Mouse (Mus musculus) limb, embryonic 11.5 days (tissue): ENCODE measurements at regions not wholly inside any gene's neighbourhood (a gene's known extent, or its start where the extent isn't known, plus 50 kb on each side); places are given as distances from the start of the nearest gene placed in this dataset.

Source experiments
- ATAC-seq: fragments of 200-750 bp; cut with Nextera tagmentation; 2 replicates; pipeline ENCODE4 v1.8.0; 2017; ENCODE audit warnings: low read depth; ENCODE audit not compliant: insufficient number of reproducible peaks, low FRiP score, low TSS enrichment
- DNase-seq: peaks from one replicate; pipeline ENCODE4 v3.0.0-alpha.2; 2015; ENCODE audit warnings: low spot score
- H3K27ac ChIP-seq: fragments of 300-500 bp; sonication (generic); replicated peaks from 2 replicates; pipeline ENCODE4 v1.5.1; 2014; ENCODE audit warnings: low read depth, mild to moderate bottlenecking, low read length
- H3K27me3 ChIP-seq: fragments of 300-500 bp; sonication (generic); 2 replicates; pipeline ENCODE4 v1.6.1; 2014; ENCODE audit warnings: mild to moderate bottlenecking, low read length, mixed read lengths; ENCODE audit not compliant: control insufficient read depth, insufficient read depth
- H3K36me3 ChIP-seq: fragments of 300-500 bp; sonication (generic); 2 replicates; pipeline ENCODE4 v1.6.1; 2014; ENCODE audit warnings: mild to moderate bottlenecking, low read length, moderate library complexity, mixed read lengths; ENCODE audit not compliant: control insufficient read depth, insufficient read depth
- H3K4me1 ChIP-seq: fragments of 300-500 bp; sonication (generic); 2 replicates; pipeline ENCODE4 v1.6.1; 2014; ENCODE audit warnings: low read length, mixed read lengths; ENCODE audit not compliant: control insufficient read depth, insufficient read depth
- H3K4me2 ChIP-seq: fragments of 300-500 bp; sonication (generic); 2 replicates; pipeline ENCODE4 v1.6.1; 2014; ENCODE audit warnings: low read depth, mild to moderate bottlenecking, moderate library complexity; ENCODE audit not compliant: severe bottlenecking
- H3K4me3 ChIP-seq: fragments of 300-500 bp; sonication (generic); 2 replicates; pipeline ENCODE4 v1.5.1; 2014; ENCODE audit warnings: low read depth, low read length
- H3K9ac ChIP-seq: fragments of 300-500 bp; sonication (generic); 2 replicates; pipeline ENCODE4 v1.6.1; 2014; ENCODE audit warnings: mild to moderate bottlenecking, low read length
- H3K9me3 ChIP-seq: fragments of 300-500 bp; sonication (generic); 2 replicates; pipeline ENCODE4 v1.6.1; 2016; ENCODE audit warnings: low read length; ENCODE audit not compliant: control insufficient read depth
- WGBS: fragments of 180-500 bp; shearing (Covaris S2); extraction: QIAGEN DNeasy Blood & Tissue Kit; methylation state at CpG from one replicate; pipeline ENCODE4 v1.1.7; 2014; 5-methylcytosine and 5-hydroxymethylcytosine counted together

DNA sequence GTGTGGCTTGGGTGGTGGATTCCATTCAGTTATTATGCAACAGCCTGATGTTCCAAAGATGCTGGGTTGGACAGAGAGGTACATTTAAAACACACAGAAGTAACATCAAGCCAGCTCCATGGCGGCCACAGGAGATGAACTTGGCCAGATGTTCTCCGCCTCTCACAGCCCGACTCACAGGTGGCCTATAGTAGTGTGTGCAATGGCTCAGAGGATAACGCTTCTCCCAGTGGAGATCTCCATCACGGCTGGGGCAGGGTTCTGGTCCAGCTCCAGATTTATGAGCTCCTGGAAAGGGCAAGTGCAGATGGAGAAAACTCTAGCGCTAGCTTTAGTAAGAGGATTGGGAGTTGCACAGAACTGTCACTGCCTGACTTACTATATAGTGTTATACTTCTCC, 319.5 kb upstream of the Fam92a start:
- no peak for DNase-seq
- H3K36me3 ChIP-seq: no peaks in the 10 kb centered on the region
- H3K4me2 ChIP-seq: no peak overlapping the region
- H3K4me1 ChIP-seq: no peaks in the 10 kb centered on the region
- no peak for ATAC-seq
- H3K27ac ChIP-seq: no peak overlapping the region
- no peak overlapping the region for H3K4me3 ChIP-seq
- WGBS: 80% methylated on average over 6 of the region's 6 CpGs
- H3K27me3 ChIP-seq: no peaks in the 10 kb centered on the region
- H3K9ac ChIP-seq: no peak overlapping the region
- H3K9me3 ChIP-seq: no peaks in the 10 kb centered on the region

DNA sequence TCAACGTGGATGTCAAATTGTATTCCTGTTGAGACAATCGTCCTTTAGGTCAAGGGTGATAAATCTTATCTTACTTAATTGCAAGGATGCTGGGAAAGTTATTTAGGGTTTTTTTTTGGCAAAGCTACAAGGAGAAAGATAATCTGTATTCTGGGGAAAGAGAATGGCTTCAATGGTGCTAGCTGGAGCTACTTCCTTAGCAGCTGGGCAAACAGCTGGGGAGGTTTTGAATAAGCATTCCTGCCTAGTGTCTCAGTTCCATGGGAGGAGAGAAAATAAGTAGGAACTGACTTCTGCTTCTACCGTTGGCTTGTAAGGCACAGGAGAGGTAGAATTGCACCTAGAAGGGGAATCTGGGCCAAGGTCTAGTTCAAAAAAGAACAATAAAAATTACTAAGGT, 318.3 kb upstream of the Fam92a start:
- WGBS: 76% methylated on average over 3 of the region's 3 CpGs
- no peak for DNase-seq
- no peak overlapping the region for H3K4me3 ChIP-seq
- no peaks in the 10 kb centered on the region for H3K27me3 ChIP-seq
- no peaks in the 10 kb centered on the region for H3K4me1 ChIP-seq
- H3K9ac ChIP-seq: no peak overlapping the region
- no peak for ATAC-seq
- H3K4me2 ChIP-seq: no peak overlapping the region
- H3K36me3 ChIP-seq: no peaks in the 10 kb centered on the region
- no peak overlapping the region for H3K27ac ChIP-seq
- no peaks in the 10 kb centered on the region for H3K9me3 ChIP-seq

DNA sequence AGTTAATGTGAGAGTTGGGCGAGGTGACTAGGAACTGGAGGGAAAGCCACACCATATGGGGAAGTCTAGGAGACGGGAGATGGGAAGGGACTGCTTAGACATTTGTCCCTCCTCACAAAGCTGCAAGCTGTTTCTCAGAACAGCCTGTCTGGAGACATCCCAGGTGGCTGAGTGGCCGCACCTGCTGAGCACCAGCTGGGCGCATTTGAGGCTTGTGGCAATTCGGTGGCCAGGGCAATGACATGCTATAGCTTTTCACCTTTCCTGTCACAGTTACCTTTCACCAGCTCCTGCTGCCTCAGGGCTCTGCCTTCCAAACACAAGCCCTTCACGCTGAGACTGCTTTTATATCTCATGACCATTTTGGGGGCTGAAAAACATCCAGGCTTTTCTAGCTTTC, 317.5 kb upstream of the Fam92a start:
- no peak for ATAC-seq
- Histone ChIP-seq H3K27ac (no peak overlapping the region), H3K4me1 (no peaks in the 10 kb centered on the region), H3K4me2 (no peak overlapping the region), H3K4me3 (no peak overlapping the region), H3K9me3 (no peaks in the 10 kb centered on the region), H3K27me3 (no peaks in the 10 kb centered on the region), H3K9ac (no peak overlapping the region), H3K36me3 (no peaks in the 10 kb centered on the region)
- 70% methylated on average over 6 of the region's 6 CpGs for WGBS
- no peak for DNase-seq

DNA sequence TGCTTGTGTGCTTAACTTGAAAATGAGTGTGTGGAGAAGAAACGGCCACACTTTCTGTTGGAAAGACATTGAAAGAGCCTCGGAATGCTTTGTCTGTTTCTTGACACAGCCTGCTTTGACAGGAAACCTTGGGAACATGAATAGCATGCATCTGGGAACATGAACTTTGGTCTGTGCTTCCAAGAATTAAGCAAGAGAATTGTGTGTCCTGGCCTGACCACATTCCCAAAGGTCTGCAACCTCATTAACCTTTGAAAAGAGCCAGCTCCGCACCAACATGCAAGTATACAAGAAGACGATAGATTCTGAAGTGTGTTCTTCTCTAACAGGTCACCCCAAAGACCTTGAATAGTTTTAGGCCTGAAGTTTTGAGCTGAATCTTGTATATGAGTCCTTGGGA, 309.7 kb upstream of the Fam92a start:
- DNase-seq (no peak), ATAC-seq (no peak)
- Histone ChIP-seq H3K9ac (no peak overlapping the region), H3K36me3 (no peaks in the 10 kb centered on the region), H3K27me3 (no peaks in the 10 kb centered on the region), H3K4me2 (no peak overlapping the region), H3K27ac (no peak overlapping the region), H3K4me3 (no peak overlapping the region), H3K4me1 (no peaks in the 10 kb centered on the region), H3K9me3 (no peaks in the 10 kb centered on the region)
- 82% methylated on average over 4 of the region's 4 CpGs for WGBS

DNA sequence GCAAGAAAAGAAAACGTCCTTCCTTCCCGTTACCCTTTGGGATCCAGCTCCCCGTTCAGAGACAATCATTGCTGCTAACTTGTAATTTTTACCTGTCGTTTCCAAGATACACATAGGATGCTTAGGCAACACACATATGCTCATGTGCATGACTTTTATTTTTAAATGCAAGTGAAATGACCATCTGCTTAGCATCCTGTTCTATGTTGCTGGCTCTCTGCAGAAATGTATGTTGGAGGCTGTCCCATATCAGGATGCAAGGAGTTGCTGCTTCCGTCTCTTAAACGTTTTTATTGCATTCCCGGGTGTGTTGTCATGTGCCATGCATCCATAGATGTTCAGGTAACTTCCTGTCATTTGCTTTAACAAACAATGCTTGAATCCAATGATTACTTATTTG, 304.9 kb upstream of the Fam92a start:
- WGBS: 74% methylated on average over 7 of the region's 7 CpGs
- H3K36me3 ChIP-seq: no peaks in the 10 kb centered on the region
- no peak overlapping the region for H3K9ac ChIP-seq
- no peaks in the 10 kb centered on the region for H3K9me3 ChIP-seq
- H3K4me2 ChIP-seq: no peak overlapping the region
- no peak overlapping the region for H3K27ac ChIP-seq
- DNase-seq: no peak
- no peaks in the 10 kb centered on the region for H3K27me3 ChIP-seq
- H3K4me3 ChIP-seq: no peak overlapping the region
- no peak for ATAC-seq
- H3K4me1 ChIP-seq: no peaks in the 10 kb centered on the region

DNA sequence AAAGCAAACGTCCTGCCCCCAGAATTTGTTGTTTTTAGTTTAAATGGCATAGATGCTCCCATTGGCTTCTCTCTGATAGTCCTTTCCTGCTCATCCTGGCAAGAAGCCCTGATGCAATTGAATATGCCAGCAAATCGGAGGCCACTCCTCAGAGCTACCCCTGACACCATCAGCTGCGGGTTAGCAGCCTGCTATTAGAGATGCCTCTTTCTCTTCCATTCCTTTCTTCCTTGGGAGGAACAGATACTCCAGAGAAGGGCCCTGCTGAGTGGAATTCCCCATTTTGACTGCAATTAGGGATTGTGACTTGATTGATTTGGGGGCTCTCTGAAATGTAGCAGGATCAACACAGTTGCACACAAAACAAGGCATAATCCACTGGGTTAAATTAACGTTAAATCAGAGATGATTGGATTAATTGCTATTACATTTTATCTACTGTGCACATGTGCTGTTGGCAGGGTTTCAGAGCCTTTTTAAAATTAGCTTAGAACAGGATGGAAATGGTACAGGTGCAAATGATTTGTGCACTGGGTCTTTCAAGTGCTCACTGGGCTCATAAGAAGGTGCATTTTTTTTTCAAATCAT, 303.3 kb upstream of the Fam92a start:
- H3K4me1 ChIP-seq: no peaks in the 10 kb centered on the region
- no peaks in the 10 kb centered on the region for H3K27me3 ChIP-seq
- WGBS: 80% methylated on average over 4 of the region's 4 CpGs
- no peak for ATAC-seq
- H3K9ac ChIP-seq: no peak overlapping the region
- no peaks in the 10 kb centered on the region for H3K9me3 ChIP-seq
- H3K27ac ChIP-seq: no peak overlapping the region
- DNase-seq: no peak
- H3K4me3 ChIP-seq: no peak overlapping the region
- no peak overlapping the region for H3K4me2 ChIP-seq
- H3K36me3 ChIP-seq: no peaks in the 10 kb centered on the region

DNA sequence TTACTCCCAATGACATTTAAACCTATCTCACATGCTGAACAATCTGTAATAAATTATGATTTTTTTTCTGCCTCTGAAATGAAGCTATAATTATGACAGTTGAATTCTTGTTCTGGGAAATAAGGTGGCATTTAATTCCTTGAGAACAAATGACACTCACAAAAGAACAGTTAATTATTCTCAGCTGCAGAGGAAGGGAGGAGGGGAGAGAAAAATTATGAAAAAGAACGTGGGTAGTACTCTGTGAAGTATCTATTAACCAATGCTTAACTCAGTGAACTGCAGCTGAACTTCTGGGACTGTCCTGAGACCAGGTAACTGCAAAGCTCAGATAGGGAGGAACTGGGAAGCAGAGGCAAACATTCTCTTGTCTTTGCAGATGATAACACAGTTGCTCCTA, 302.6 kb upstream of the Fam92a start:
- no peak overlapping the region for H3K27ac ChIP-seq
- no peaks in the 10 kb centered on the region for H3K27me3 ChIP-seq
- 48% methylated on average over 1 of the region's 1 CpGs for WGBS
- ATAC-seq: no peak
- no peak overlapping the region for H3K4me2 ChIP-seq
- H3K36me3 ChIP-seq: no peaks in the 10 kb centered on the region
- H3K4me1 ChIP-seq: no peaks in the 10 kb centered on the region
- no peaks in the 10 kb centered on the region for H3K9me3 ChIP-seq
- H3K4me3 ChIP-seq: no peak overlapping the region
- no peak overlapping the region for H3K9ac ChIP-seq
- no peak for DNase-seq

DNA sequence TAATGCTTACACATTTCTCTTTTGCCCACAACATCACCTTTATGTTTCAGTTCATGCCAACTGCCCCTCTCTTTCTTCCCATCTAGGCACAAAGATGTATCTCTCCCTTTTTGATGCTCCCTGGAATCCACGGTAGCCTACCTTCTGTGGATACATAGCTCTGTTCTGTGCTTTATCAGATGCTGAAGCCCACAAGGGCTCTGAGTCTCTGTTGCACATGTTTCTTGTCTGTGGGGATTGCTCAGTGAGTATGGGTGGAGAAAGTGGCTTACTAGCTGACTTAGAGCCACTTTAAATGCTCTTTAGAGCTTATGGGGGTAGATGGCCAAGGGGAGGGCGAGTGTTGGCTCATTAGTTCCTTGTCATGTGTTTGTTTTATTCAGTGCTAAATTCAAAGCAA, 289.9 kb upstream of the Fam92a start:
- DNase-seq (no peak), ATAC-seq (no peak)
- Histone ChIP-seq H3K9ac (no peak overlapping the region), H3K27ac (no peak overlapping the region), H3K9me3 (no peaks in the 10 kb centered on the region), H3K27me3 (no peaks in the 10 kb centered on the region), H3K4me1 (no peaks in the 10 kb centered on the region), H3K4me3 (no peak overlapping the region), H3K36me3 (no peaks in the 10 kb centered on the region), H3K4me2 (no peak overlapping the region)
- 80% methylated on average over 2 of the region's 2 CpGs for WGBS

DNA sequence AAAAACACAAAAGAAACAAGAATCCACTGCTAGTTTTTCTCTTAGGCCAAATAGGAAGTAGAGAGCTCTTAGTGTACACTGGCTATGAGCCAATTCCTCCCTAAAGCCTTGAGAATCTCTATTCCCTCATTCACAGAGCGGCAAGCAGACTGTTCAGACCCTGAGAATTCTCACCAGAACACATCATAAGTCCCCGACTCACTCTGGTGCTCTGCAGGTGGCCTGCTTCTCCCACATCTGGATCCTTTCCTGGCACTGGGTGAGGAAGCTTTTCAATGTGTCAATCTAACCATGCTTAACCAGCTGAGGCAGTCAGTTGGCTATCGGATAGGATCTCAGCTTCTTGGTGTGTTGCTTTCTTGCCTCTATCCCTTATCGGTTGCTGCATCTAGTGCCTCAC, 289.4 kb upstream of the Fam92a start:
- H3K9me3 ChIP-seq: no peaks in the 10 kb centered on the region
- 76% methylated on average over 4 of the region's 4 CpGs for WGBS
- no peak overlapping the region for H3K9ac ChIP-seq
- no peak overlapping the region for H3K4me2 ChIP-seq
- H3K27ac ChIP-seq: no peak overlapping the region
- ATAC-seq (no peak), DNase-seq (no peak)
- H3K27me3 ChIP-seq: no peaks in the 10 kb centered on the region
- H3K4me1 ChIP-seq: no peaks in the 10 kb centered on the region
- H3K4me3 ChIP-seq: no peak overlapping the region
- H3K36me3 ChIP-seq: no peaks in the 10 kb centered on the region
